Mouse (Mus musculus) limb, embryonic 11.5 days (tissue): Measurements from ENCODE around the gene Ccl22. TPM values are rescaled to one million over a fixed set of nuclear protein-coding genes. Genes with fewer than 3 reads are reported as not detected.
A peak's percentile ranks its signal among the peaks of the same experiment; 100 is the strongest.

Experiments used
- ATAC-seq: fragments of 200-750 bp; cut with Nextera tagmentation; 2 replicates; pipeline ENCODE4 v1.8.0; 2017; ENCODE audit warnings: low read depth; ENCODE audit not compliant: insufficient number of reproducible peaks, low FRiP score, low TSS enrichment
- DNase-seq: peaks from one replicate; pipeline ENCODE4 v3.0.0-alpha.2; 2015; ENCODE audit warnings: low spot score
- H3K27ac ChIP-seq: fragments of 300-500 bp; sonication (generic); replicated peaks from 2 replicates; pipeline ENCODE4 v1.5.1; 2014; ENCODE audit warnings: low read depth, mild to moderate bottlenecking, low read length
- H3K27me3 ChIP-seq: fragments of 300-500 bp; sonication (generic); 2 replicates; pipeline ENCODE4 v1.6.1; 2014; ENCODE audit warnings: mild to moderate bottlenecking, low read length, mixed read lengths; ENCODE audit not compliant: control insufficient read depth, insufficient read depth
- H3K36me3 ChIP-seq: fragments of 300-500 bp; sonication (generic); 2 replicates; pipeline ENCODE4 v1.6.1; 2014; ENCODE audit warnings: mild to moderate bottlenecking, low read length, moderate library complexity, mixed read lengths; ENCODE audit not compliant: control insufficient read depth, insufficient read depth
- H3K4me1 ChIP-seq: fragments of 300-500 bp; sonication (generic); 2 replicates; pipeline ENCODE4 v1.6.1; 2014; ENCODE audit warnings: low read length, mixed read lengths; ENCODE audit not compliant: control insufficient read depth, insufficient read depth
- H3K4me2 ChIP-seq: fragments of 300-500 bp; sonication (generic); 2 replicates; pipeline ENCODE4 v1.6.1; 2014; ENCODE audit warnings: low read depth, mild to moderate bottlenecking, moderate library complexity; ENCODE audit not compliant: severe bottlenecking
- H3K4me3 ChIP-seq: fragments of 300-500 bp; sonication (generic); 2 replicates; pipeline ENCODE4 v1.5.1; 2014; ENCODE audit warnings: low read depth, low read length
- H3K9ac ChIP-seq: fragments of 300-500 bp; sonication (generic); 2 replicates; pipeline ENCODE4 v1.6.1; 2014; ENCODE audit warnings: mild to moderate bottlenecking, low read length
- H3K9me3 ChIP-seq: fragments of 300-500 bp; sonication (generic); 2 replicates; pipeline ENCODE4 v1.6.1; 2016; ENCODE audit warnings: low read length; ENCODE audit not compliant: control insufficient read depth
- WGBS: fragments of 180-500 bp; shearing (Covaris S2); extraction: QIAGEN DNeasy Blood & Tissue Kit; methylation state at CpG from one replicate; pipeline ENCODE4 v1.1.7; 2014; 5-methylcytosine and 5-hydroxymethylcytosine counted together
- polyA plus RNA-seq: library from polyadenylated mRNA; unstranded; fragments of >200 nt; fragmentation: Nextera tagmentation; extraction: Ambion mirVana; gene quantifications from 2 replicates; pipeline ENCODE4 v1.2.1, GENCODE M21; 2014

Gene Ccl22
- polyA plus RNA-seq, 1 experiment from 2014 or later = not detected

DNA sequence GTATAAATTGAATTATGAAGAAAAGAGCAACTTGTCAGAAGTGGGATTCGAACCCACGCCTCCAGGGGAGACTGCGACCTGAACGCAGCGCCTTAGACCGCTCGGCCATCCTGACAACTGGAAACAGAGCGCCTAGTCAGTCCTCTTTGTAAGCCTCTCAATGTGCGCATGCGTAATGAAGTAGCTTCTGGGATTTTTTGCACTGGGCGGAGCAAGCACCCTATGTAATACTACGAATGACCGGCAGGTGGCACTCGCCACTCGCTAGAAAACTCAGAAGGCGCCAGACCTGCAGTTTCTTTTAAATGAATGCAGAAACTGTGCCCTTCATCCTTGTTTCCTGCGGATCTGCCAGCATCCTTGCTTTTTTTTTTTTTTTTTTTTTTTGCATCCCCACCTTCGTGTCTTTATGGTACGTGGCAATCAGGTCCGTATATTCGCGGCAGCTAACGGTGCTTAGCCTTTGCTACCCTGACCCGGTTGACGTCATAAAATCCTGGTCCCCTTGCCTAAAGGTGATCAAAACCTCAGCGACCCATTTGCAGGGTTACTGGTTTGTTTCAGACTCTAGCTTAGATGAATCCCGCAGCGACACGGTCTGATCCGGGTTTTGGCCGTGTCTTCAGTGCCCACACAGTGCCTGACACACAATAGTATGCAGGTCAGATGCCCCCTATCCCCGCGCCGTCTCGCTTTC is 41.3 kb upstream of the Ccl22 start:
- Histone ChIP-seq H3K9ac (peak overlapping the region; percentile 55), H3K4me3 (peak overlapping the region; percentile 46), H3K4me2 (peak overlapping the region; percentile 62), H3K27ac (no peak overlapping the region), H3K9me3 (no peaks in the 10 kb centered on the region), H3K27me3 (no peaks in the 10 kb centered on the region), H3K36me3 (no peaks in the 10 kb centered on the region), H3K4me1 (no peaks in the 10 kb centered on the region)
- ATAC-seq = peak; percentile 91
- DNase-seq = peak; percentile 100
- WGBS = under 1% methylated on average over 35 of the region's 35 CpGs

DNA sequence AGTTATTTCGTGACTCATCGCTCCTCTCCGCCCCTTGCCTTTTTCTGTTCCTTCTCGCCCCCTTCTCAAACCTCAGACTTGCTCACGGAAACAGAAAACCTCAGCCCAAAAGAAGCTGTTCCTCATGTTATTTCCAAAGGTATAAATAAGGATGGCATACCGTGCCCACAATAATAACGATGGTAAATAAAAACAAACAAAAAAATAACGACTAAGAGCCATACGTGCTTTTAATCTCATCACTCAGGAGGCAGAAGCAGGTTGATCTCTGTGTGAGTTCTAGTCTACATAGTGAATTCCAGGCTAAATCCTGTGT is 40.8 kb upstream of the Ccl22 start:
- Histone ChIP-seq H3K4me3 (peak overlapping the region; percentile 46), H3K9ac (peak overlapping the region; percentile 55), H3K27me3 (no peaks in the 10 kb centered on the region), H3K27ac (no peak overlapping the region), H3K4me1 (no peaks in the 10 kb centered on the region), H3K4me2 (peak overlapping the region; percentile 62), H3K36me3 (no peaks in the 10 kb centered on the region), H3K9me3 (no peaks in the 10 kb centered on the region)
- DNase-seq (no peak), ATAC-seq (0 out of 2 replicates have a peak, but pooled peaks have one; percentile 1)
- 17% methylated on average over 9 of the region's 9 CpGs for WGBS

DNA sequence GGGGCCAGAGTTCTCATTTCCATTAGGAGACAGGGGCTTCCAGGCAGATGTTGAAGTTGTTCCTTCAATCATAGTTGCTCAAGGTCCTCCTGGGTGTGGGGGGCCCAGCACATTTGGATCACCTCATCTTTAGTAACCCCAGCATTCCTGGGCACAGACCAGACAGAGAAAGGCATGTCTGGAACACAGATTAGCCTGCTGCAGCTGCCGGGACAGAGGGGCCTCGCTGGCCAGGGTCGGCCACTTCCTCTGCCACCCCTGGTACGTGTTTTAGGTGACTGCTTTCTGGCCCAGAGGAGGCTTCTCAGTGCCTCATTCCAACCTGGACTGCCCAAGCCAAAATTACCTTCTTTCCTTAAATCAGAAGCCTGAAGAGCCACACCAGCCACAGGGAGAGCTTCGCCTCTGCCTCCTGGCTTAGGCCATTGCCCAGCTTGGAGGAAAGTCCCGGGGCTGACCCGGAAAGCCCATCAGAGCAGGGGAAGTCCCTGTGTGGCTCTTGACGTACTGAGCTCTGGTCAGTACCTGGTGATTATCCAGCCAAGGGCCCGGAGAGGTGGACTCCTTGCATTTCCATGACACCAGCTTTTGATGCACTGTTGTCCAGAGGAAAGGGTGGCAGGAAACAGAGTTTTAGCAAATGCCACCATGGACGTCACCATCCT is 39.7 kb upstream of the Ccl22 start:
- Histone ChIP-seq H3K4me2 (no peak overlapping the region), H3K9me3 (no peaks in the 10 kb centered on the region), H3K27ac (no peak overlapping the region), H3K4me1 (0 out of 2 replicates have a peak, but pooled peaks cover 3% of the 10 kb centered on the region), H3K4me3 (no peak overlapping the region), H3K36me3 (no peaks in the 10 kb centered on the region), H3K27me3 (no peaks in the 10 kb centered on the region), H3K9ac (no peak overlapping the region)
- no peak for DNase-seq
- 76% methylated on average over 10 of the region's 10 CpGs for WGBS
- ATAC-seq = no peak

DNA sequence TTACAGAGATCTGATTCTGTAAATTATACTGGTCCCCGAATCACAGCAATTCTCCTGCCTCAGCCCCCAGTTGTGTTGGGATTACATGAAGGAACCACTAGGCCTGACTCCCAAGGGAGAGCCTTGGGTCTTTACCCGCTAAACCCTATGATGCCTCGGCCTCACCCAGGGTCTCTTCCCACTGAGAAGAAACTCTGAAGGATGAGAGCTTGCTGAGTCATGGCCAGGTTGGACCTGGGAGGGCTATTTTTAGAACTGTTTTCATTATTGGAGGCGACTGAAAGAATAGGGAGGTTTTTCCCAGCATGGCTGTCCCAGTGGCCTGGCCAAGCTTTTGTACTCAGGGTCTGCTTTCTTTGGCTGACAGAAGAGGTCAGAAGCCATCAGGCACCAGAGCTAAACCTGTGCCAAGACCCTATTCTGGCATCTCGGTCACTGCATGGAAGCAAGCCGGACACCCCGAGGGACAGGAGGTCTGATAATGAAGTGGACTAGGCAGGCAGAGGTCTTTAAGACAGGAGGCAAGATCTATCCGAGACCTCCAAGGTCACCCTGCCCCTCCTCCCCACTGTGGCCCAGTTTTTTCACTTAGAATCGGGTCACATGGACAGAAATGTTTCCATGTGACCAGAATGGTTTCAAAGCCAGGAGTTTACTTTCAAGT is 38.5 kb upstream of the Ccl22 start:
- no peak overlapping the region for H3K4me3 ChIP-seq
- no peak overlapping the region for H3K9ac ChIP-seq
- no peaks in the 10 kb centered on the region for H3K27me3 ChIP-seq
- no peak overlapping the region for H3K4me2 ChIP-seq
- 0 out of 2 replicates have a peak, but pooled peaks cover 3% of the 10 kb centered on the region for H3K4me1 ChIP-seq
- no peaks in the 10 kb centered on the region for H3K36me3 ChIP-seq
- ATAC-seq (no peak), DNase-seq (no peak)
- H3K27ac ChIP-seq = no peak overlapping the region
- no peaks in the 10 kb centered on the region for H3K9me3 ChIP-seq
- WGBS = 75% methylated on average over 9 of the region's 9 CpGs

DNA sequence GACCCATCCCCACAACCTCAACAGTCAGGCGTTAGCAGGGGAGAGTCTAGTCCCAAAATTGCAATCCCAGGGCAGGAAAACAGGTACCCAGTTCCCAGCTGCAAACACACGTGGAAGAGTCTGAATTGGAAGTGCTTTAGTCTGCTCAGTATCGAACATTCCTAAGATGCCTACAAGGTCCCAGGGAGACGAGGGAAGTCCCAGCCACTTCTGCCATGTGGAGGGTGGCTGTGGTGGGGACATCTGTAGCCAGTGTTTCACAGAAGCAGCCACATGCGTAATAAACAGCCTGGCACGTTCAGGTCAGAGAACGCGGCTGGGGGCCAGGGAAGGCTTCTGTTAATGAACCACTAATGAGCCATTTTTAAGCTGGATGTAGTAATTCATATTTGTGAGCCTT is 35.1 kb upstream of the Ccl22 start:
- WGBS = 39% methylated on average over 8 of the region's 8 CpGs
- no peak for ATAC-seq
- Histone ChIP-seq H3K4me2 (no peak overlapping the region), H3K27ac (no peak overlapping the region), H3K36me3 (no peaks in the 10 kb centered on the region), H3K27me3 (no peaks in the 10 kb centered on the region), H3K4me1 (0 out of 2 replicates have a peak, but pooled peaks cover 3% of the 10 kb centered on the region), H3K9me3 (no peaks in the 10 kb centered on the region), H3K9ac (no peak overlapping the region), H3K4me3 (no peak overlapping the region)
- DNase-seq = no peak

DNA sequence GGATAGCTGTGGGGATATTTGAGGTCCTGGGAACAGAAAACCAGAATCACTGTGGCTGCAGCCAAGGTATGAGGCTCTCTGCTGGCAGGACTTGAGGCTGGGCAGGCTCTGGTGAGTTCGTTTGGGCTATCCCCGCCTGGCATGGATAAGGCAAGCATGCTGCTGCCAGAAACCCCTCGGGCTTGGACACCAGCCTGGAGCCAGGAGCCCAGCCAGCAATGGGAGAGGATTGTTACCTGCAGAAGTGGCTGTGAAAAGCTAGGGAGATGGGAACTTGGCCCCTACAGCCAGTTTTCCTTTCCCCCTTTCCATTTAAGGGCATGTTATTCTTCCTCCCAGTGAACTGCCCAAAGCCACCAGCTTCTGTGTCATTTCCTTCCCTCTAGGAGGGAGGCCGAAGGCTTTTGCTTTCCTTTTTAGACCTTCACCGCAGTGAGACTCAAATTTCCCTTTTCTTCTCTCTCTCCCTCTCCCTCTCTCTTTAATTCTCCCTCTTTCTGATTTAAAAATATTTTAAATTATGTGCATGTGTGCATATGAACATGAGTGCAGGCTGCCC is 34.2 kb upstream of the Ccl22 start:
- Histone ChIP-seq H3K36me3 (no peaks in the 10 kb centered on the region), H3K9me3 (no peaks in the 10 kb centered on the region), H3K4me2 (no peak overlapping the region), H3K9ac (no peak overlapping the region), H3K4me1 (0 out of 2 replicates have a peak, but pooled peaks cover 3% of the 10 kb centered on the region), H3K4me3 (no peak overlapping the region), H3K27me3 (no peaks in the 10 kb centered on the region), H3K27ac (no peak overlapping the region)
- WGBS = 57% methylated on average over 5 of the region's 5 CpGs
- ATAC-seq = no peak
- no peak for DNase-seq

DNA sequence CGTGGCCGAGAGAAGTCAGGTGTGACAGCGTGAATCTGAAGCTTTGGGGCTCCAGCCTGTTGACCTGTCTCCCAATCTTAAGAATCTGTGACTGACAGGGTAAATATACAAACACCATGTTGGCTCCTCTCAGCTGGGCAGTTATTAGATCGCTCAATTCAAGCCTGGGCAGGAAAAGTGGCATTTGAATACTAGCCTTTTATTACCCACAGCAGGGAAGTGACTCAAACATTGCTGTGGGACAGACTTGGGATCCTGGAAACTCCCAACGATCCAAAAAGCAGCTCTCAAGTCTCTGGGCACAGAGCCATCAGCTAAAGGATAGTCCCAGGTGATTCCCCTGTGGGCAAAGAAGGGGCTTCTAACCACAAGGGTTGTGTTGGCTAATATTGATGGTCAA is 30.8 kb upstream of the Ccl22 start:
- no peaks in the 10 kb centered on the region for H3K9me3 ChIP-seq
- no peak overlapping the region for H3K27ac ChIP-seq
- DNase-seq = no peak
- 64% methylated on average over 5 of the region's 5 CpGs for WGBS
- H3K4me3 ChIP-seq = no peak overlapping the region
- H3K9ac ChIP-seq = no peak overlapping the region
- no peak overlapping the region for H3K4me2 ChIP-seq
- ATAC-seq = no peak
- 0 out of 2 replicates have a peak, but pooled peaks cover 3% of the 10 kb centered on the region for H3K4me1 ChIP-seq
- H3K36me3 ChIP-seq = no peaks in the 10 kb centered on the region
- H3K27me3 ChIP-seq = no peaks in the 10 kb centered on the region

DNA sequence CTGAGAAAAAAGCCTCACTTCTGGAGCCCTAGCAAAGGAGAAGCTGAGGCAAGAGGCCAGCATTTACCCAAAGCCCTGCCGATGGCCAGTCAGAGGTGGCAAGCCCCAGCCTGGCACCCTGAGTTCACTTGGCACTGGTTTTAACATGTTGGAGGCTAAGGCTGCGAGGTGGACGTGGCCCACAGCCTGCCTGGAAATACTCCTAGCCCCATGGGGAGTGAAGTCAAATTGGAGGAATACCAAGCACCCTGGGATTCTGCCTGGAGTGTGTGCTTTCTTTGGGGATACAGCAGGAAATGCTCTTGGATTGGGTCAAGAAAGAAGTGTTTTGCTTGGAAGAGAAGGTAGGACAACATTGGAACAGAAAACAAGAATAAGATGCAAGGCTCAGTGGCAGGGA is 29.5 kb upstream of the Ccl22 start:
- H3K4me2 ChIP-seq = no peak overlapping the region
- no peaks in the 10 kb centered on the region for H3K4me1 ChIP-seq
- H3K9me3 ChIP-seq = no peaks in the 10 kb centered on the region
- H3K27ac ChIP-seq = no peak overlapping the region
- no peak overlapping the region for H3K9ac ChIP-seq
- no peak for ATAC-seq
- WGBS = 87% methylated on average over 3 of the region's 3 CpGs
- no peaks in the 10 kb centered on the region for H3K36me3 ChIP-seq
- H3K27me3 ChIP-seq = no peaks in the 10 kb centered on the region
- DNase-seq = no peak
- no peak overlapping the region for H3K4me3 ChIP-seq
